Mouse (Mus musculus): ENCODE data around the gene Gcnt3. TPM values are rescaled to one million over a fixed set of nuclear protein-coding genes. Genes with fewer than 3 reads are reported as not detected.
A peak's percentile ranks its signal among the peaks of the same experiment; 100 is the strongest.

Gcnt3 gene
- polyA plus RNA-seq, 1 experiment from 2014 or later = not detected

DNA sequence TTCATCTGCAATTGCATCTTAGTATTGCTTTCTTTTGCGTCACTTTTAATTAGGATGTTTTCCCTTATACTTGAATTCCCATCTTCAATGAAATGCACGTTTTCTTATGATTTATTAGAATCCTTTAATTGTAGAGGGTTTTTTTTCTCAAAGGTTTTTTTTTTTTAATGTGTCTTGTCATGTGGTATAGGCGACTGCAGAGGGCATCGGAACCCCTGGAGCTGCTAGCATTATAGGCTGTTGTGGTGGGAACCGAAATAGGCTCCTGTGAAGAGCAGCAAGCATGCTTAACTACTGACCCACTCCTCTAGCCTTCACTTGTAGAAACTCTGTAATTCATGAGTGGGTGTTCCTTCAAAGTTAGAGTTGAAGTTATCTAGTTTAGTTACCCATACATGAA, 47.5 kb downstream of the Gcnt3 start:
- no peaks in the 10 kb centered on the region for H3K27me3 ChIP-seq
- H3K36me3 ChIP-seq = peaks cover 12% of the 10 kb centered on the region
- H3K9me3 ChIP-seq = no peaks in the 10 kb centered on the region
- peak overlapping the region; percentile 95 for H3K4me3 ChIP-seq
- H3K4me1 ChIP-seq (replicated peaks) = peaks cover 34% of the 10 kb centered on the region
- 0 out of 2 replicates have a peak overlapping the region, but pooled peaks have one; percentile 95 for H3K27ac ChIP-seq (replicated peaks)
- 17% methylated on average over 5 of the region's 5 CpGs for WGBS
- peak overlapping the region; percentile 99 for H3K9ac ChIP-seq
- H3K4me2 ChIP-seq = peak overlapping the region; percentile 76
- no peak for ATAC-seq (ENCODE audit: low read depth)

DNA sequence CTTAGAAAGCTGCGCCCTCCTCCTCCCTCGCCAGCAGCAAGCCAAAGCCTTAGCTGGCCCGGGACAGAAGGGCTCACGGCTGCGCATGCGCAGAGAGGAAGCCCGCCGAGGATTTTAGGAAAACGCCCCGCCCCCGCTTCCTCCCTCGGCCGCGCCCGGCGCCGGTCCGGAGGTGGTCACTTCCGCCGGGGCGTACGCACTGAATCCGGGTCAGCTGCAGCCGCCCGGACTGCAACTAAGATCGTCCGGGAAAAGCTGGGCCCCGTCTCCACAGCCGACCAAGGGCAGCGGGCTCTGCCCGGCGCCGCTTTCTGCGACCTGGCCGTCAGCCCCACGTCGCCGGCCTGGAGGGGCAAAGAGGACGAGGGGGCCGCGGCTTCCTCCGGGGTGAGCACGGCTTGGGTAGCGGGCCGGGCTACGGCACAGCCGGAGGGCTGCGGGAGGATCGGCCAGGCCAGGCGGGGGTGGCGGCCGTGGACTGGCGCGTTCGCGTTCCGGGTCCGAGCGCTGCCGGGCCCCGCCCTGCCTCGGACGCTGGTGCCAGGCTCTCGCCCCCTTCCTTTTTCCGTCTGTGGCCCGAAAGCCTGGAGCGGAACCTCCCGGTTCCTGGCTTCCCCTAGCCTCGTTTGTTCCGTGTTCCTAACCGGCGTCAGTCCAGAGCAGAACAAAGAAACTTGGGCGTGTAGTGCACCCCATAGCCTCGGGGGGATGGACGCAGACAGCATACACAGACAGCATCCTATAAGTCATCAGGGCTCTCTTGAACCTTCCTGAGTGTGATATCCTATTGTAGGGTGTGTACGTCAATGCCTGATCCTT, 48.4 kb downstream of the Gcnt3 start, which contains the start of gene Bnip2:
TSS of gene Bnip2 (plus strand) at position 164 of the 819 bp plus-strand sequence.
- Histone ChIP-seq H3K9me3 (no peaks in the 10 kb centered on the region), H3K4me3 (peak within 1 kb of the TSS; percentile 95), H3K4me2 (peak within 1 kb of the TSS; percentile 76), H3K9ac (peak within 1 kb of the TSS; percentile 99), H3K27me3 (no peaks in the 10 kb centered on the region), H3K36me3 (peaks cover 7% of the 10 kb centered on the region), H3K4me1 (replicated peaks) (peaks cover 34% of the 10 kb centered on the region), H3K27ac (replicated peaks) (peak within 1 kb of the TSS; percentile 95)
- ATAC-seq (ENCODE audit: low read depth) = peak; percentile 94
- under 1% methylated on average over 67 of the region's 76 CpGs for WGBS

DNA sequence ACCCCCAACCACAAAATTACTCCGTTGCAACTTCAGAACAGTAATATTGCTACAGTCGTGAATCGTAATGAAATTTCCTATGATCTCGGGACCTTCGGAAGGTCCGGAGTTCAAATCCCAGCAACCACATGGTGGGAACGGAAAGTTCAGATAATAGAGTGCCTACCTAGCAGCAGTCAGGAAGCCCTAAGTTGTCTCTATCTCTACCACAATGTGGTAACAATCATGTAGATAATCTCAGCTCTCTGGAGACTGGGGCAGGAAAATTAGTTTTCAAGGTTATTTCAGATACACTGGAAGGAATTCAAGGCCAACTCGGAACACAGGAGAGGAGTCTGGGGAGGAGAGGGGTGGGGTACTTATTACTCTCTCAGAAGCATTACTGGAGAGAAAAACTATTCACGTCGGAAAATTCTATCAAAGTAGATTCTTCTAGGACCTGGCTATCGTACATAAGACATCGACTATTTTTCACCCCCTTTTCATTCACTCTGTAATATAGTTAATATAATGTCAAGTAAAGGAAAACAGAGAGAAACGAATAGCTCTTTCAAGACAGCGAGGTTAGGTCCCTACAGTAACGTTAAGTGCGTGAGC, 49.1 kb downstream of the Gcnt3 start:
- peaks cover 34% of the 10 kb centered on the region for H3K4me1 ChIP-seq (replicated peaks)
- H3K9ac ChIP-seq = peak overlapping the region; percentile 99
- H3K9me3 ChIP-seq = no peaks in the 10 kb centered on the region
- H3K4me2 ChIP-seq = peak overlapping the region; percentile 76
- 41% methylated on average over 16 of the region's 16 CpGs for WGBS
- H3K36me3 ChIP-seq = peaks cover 7% of the 10 kb centered on the region
- peak overlapping the region; percentile 95 for H3K27ac ChIP-seq (replicated peaks)
- ATAC-seq (ENCODE audit: low read depth) = peak; percentile 9; the same call in 1 of the 2 replicates
- H3K27me3 ChIP-seq = no peaks in the 10 kb centered on the region
- H3K4me3 ChIP-seq = peak overlapping the region; percentile 95

DNA sequence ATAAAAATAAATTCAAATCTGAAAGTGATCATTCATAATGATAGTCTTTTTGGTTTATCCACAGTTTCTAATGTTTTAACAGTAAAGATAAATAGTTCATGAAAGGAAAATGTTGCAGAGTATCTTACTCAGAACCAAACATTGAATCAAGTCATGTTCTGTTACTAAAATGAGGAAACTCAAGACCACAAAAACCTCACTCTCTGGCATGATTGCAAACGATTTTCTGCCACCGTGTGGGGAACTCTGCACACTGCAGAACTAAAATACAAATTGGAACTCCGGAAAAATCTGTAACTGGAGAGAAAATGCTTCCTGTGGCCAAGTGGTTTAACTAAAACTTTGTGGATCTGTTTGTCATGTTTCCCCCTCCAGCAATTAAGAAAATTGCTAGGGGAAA, 50.3 kb downstream of the Gcnt3 start:
- ATAC-seq (ENCODE audit: low read depth) = no peak
- WGBS = 2% methylated on average over 3 of the region's 3 CpGs
- Histone ChIP-seq H3K4me3 (no peak overlapping the region), H3K36me3 (peaks cover 7% of the 10 kb centered on the region), H3K9ac (no peak overlapping the region), H3K4me1 (replicated peaks) (peaks cover 27% of the 10 kb centered on the region), H3K4me2 (no peak overlapping the region), H3K27me3 (no peaks in the 10 kb centered on the region), H3K27ac (replicated peaks) (no peak overlapping the region), H3K9me3 (no peaks in the 10 kb centered on the region)

DNA sequence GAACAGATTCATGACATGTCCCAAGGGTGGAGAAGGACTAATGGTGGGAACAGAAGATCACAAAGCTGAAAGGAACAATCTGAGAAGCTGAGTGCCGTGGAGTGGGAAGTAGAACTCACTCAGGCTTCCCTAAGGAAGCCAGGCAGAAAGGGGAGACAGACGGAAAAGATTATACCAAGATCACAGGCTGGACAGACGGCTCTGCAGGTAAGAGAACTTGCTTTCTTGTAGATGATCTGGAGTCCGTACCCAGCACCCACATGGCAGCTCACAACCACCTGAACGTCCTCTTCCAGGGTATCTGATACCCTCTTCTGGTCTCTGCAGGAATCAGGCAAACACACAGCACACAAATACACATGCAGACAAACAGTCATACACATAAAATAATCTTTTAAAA, 51.3 kb downstream of the Gcnt3 start:
- Histone ChIP-seq H3K9me3 (no peaks in the 10 kb centered on the region), H3K36me3 (no peaks in the 10 kb centered on the region), H3K4me3 (no peak overlapping the region), H3K27ac (replicated peaks) (no peak overlapping the region), H3K4me2 (no peak overlapping the region), H3K4me1 (replicated peaks) (peaks cover 17% of the 10 kb centered on the region), H3K9ac (no peak overlapping the region), H3K27me3 (no peaks in the 10 kb centered on the region)
- 83% methylated on average over 5 of the region's 5 CpGs for WGBS
- no peak for ATAC-seq (ENCODE audit: low read depth)

DNA sequence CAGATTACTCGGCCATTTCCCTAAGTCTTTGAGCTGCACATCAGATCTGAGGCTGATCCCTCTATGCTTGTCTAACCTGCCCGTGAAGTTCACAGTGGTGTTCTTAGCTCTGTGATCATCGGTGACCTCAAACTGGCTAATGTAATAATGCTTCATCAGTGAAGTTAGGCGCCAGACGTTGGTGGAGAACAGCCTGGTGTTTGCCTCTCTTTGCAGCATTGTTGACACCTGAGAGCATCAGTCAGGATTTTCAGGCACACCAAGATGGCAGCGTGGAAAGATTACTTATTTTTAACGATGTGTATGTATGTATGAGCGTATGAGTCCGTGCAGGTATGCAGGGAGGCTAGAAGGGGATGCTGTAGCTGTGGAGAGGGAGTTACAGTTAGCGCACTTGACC, 51.8 kb downstream of the Gcnt3 start:
- Histone ChIP-seq H3K4me3 (no peak overlapping the region), H3K27ac (replicated peaks) (no peak overlapping the region), H3K4me1 (replicated peaks) (peaks cover 12% of the 10 kb centered on the region), H3K27me3 (no peaks in the 10 kb centered on the region), H3K4me2 (no peak overlapping the region), H3K9me3 (no peaks in the 10 kb centered on the region), H3K36me3 (no peaks in the 10 kb centered on the region), H3K9ac (no peak overlapping the region)
- no peak for ATAC-seq (ENCODE audit: low read depth)
- WGBS = 82% methylated on average over 10 of the region's 10 CpGs

DNA sequence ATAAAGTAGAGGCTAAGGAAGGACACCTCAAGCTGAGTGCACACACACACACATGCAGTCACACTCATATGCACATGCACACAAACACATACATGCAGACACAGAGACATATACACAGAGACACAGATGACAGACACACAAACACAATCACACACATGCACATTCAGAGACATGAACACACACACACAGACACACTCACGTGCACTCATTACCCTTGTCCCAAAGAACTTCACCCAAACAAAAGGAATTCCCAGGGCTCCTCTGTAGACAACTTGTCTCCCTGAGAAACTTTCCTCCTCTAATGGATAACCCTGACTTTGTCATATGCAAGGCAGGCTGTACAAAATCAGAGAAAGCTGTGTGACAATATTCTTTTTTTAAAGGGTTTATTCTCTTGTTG, 52.4 kb downstream of the Gcnt3 start:
- Histone ChIP-seq H3K27me3 (no peaks in the 10 kb centered on the region), H3K36me3 (no peaks in the 10 kb centered on the region), H3K27ac (replicated peaks) (no peak overlapping the region), H3K4me3 (no peak overlapping the region), H3K9me3 (no peaks in the 10 kb centered on the region), H3K9ac (no peak overlapping the region), H3K4me2 (no peak overlapping the region), H3K4me1 (replicated peaks) (peaks cover 7% of the 10 kb centered on the region)
- WGBS = 58% methylated on average over 1 of the region's 1 CpGs
- no peak for ATAC-seq (ENCODE audit: low read depth)

Other genes with a start within 250 kb of the Gcnt3 start
- gene Bnip2, start 48.6 kb downstream of the Gcnt3 start, polyA plus RNA-seq (2015; fragmentation: Nextera tagmentation; extraction: Ambion mirVana) = 76.1 and 80.2 TPM in 2 replicates
- gene Gtf2a2, start 25.5 kb downstream of the Gcnt3 start, polyA plus RNA-seq (2015; fragmentation: Nextera tagmentation; extraction: Ambion mirVana) = 205 and 221 TPM in 2 replicates
- gene Fam81a, start 104.5 kb upstream of the Gcnt3 start, polyA plus RNA-seq (2015; fragmentation: Nextera tagmentation; extraction: Ambion mirVana) = 5.1 TPM in 2 replicates
- gene Myo1e, start 169.3 kb upstream of the Gcnt3 start, polyA plus RNA-seq (2015; fragmentation: Nextera tagmentation; extraction: Ambion mirVana) = 7.9 and 8.2 TPM in 2 replicates

Data from neural tube, embryonic 13.5 days (tissue).